Mouse (Mus musculus): ENCODE data around the gene Psmd2. TPM values are rescaled to one million over a fixed set of nuclear protein-coding genes. Genes with fewer than 3 reads are reported as not detected.
A peak's percentile ranks its signal among the peaks of the same experiment; 100 is the strongest.
"Not testable (repeated sequence)": the region's sequence is repeated elsewhere in the genome, so short reads cannot be mapped to it uniquely, and the experiment has no call there.

Gene Psmd2
- total RNA-seq, 2 experiments from 2014 or later = 133 to 201 TPM

DNA sequence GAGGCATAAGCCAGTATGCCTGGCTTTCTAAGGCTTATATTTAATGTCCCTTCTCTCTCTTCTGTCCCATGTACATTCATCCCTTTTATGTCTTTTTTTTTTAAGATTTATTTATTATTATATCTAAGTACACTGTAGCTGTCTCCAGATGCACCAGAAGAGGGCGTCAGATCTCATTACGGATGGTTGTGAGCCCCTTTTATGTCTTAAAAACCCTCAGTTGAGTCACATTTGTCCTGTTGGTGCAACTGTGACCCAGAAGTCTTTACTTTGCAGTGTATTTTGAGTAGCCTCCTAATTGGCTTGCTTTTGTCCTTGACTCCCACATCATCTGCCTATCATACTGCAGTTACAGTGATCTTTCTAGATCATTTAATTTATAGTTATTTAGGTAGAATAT is 1.9 kb downstream of the Psmd2 start:
- ATAC-seq (replicated peaks; ENCODE audit: poor library complexity) = no peak

DNA sequence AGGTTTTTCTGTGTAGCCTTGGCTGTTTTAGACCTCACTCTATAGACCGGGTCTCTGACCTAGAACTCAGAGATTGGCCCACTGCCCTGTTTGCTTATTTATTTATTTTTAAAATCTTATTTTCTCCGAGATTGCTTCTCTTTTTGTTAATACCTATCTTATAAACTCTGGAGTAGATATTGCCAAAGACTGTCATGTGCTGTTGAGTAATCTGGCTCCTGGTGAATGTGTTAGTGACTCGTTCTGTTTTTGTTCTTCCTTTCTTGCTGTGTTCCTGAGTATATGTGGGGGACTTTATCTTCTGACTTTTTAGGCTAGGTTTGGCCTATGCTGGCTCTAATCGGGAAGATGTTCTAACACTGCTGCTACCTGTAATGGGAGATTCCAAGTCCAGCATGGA is 6.2 kb downstream of the Psmd2 start:
- ATAC-seq (replicated peaks; ENCODE audit: poor library complexity) = no peak

GRCm38 (mm10) chr16:20668013-20668412 is 16.6 kb downstream of the Psmd2 start, which contains the start of gene Eif4g1:
Eif4g1 (plus strand) TSS chr16:20668313.
- ATAC-seq (replicated peaks; ENCODE audit: poor library complexity) = not testable (repeated sequence)

DNA sequence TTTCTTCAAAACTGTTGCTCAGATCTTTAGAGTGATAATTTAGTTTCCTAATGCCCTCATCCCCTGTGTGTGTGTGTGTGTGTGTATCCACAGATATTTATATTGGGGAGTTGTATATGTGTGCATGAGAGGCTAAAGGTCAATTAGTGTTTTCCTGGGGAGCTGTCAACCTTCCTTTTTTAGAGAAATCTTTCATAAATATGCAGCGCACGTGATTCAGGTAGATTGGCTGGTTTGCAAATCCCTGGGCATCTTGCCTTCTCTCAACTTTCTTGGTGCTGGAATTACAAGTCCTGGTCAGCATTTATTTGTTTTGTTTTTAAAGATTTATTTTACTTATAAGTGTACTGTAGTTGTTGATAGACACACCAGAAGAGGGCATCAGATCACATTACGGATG is 18.8 kb downstream of the Psmd2 start:
- no peak for ATAC-seq (replicated peaks; ENCODE audit: poor library complexity)

- ATAC-seq (replicated peaks; ENCODE audit: poor library complexity) = no peak
Measured at GRCm38 (mm10) chr16:20671886-20672285, 20.4 kb downstream of the Psmd2 start.

DNA sequence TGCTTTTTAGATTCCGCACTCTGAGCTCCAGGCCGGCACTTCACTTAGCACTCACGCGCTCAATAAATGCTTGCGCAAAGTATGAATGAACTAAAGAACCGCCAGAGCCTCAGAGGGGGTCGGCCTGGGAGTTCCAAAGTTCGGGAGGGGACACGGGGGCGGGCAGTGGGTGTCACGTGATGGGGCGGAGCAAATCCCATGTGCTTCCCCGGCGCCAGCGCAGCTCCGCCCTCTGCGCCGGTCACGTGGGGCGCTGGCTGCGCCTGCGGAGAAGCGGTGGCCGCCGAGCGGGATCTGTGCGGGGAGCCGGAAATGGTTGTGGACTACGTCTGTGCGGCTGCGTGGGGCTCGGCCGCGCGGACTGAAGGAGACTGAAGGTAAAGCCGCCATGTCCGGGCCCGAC is 21.0 kb downstream of the Psmd2 start:
- peak; percentile 72 for ATAC-seq (replicated peaks; ENCODE audit: poor library complexity)

DNA sequence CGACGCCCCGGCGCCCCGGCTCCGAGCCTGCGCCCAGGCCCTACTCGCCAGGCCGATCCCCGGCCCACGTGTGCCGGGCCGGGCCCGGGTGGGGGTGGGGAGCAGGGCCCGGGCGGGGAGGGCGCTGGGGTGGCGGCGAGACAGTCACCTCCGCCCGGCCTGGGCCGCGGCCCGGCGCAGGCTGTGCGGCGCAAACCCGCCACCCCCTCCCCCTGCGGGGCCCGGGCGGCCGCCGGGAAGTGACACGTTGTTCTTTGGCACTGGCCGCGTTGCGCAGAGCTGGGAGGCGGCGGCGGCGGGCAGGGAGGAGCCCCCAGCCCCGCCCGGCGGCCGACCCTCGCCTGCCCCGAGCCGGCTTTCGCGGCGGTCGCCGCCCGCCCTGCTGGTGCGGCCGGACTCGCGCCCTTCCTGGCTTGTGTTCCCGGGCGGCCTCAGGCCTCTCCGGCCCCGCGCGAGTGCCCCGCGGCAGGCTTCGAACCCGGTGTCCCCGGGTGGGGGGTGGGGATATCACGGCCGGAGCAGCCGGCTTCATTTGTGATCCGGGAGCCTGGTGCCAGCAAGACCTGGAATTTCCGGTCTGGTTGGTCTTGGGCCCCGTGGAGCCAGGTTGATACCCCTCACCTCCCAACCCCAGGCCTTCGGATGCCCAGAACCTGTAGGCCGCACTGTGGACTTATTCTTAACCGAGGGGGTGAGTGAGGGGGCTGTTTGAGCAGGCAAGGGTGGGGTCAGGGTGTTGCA is 21.7 kb downstream of the Psmd2 start:
- peak; percentile 12 for ATAC-seq (replicated peaks; ENCODE audit: poor library complexity)

- ATAC-seq (replicated peaks; ENCODE audit: poor library complexity) = peak; percentile 49
Measured at GRCm38 (mm10) chr16:20673706-20674303, 22.4 kb downstream of the Psmd2 start.

DNA sequence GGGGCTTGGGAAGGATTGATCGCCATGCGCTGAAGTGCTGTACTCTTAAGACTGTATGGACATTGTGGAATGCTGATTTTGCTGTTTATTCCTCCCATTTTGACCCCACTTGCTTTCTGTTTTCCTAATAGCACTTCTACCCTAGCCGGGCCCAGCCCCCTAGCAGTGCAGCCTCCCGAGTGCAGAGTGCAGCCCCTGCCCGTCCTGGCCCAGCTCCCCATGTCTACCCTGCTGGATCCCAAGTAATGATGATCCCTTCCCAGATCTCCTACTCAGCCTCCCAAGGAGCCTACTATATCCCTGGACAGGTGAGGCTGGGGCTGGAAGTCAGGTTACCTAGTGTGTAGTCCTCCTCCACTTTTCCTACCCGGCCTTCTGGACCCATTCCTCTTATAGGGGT is 23.8 kb downstream of the Psmd2 start:
- no peak for ATAC-seq (replicated peaks; ENCODE audit: poor library complexity)

DNA sequence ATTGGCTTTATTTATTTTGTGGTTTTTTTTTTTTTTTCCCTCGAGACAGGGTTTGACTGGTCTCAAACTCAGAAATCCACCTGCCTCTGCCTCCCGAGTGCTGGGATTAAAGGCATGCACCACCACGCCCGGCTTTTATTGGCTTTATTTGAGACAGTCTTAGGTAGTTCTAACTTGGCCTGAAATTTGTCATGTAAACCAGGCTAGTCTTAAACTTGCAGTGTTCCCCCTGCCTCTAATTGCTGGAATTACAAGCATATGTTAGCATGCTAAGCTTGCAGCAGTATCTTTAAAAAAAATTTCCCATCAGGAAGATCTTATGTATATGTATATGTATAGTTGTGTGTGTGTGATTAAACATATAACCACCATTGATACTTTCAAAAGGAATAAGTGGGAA is 25.2 kb downstream of the Psmd2 start:
- ATAC-seq (replicated peaks; ENCODE audit: poor library complexity) = no peak

DNA sequence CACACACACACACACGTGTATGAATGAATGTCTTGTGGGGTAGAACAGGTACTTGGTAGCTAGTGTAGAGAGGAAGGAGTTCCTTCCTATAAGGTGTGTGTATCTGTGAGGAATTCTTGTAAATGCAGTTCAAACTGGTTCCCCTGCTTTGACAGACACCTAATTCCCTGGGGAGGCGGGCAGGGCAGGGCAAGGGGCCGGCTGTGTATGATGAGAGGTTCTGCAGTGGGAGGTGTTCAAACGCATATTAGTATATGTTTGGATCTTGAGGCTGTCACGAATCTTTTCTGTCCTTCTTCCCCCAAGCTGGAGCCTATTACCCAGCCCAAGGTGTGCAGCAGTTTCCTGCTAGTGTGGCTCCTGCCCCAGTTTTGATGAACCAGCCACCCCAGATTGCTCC is 25.9 kb downstream of the Psmd2 start:
- ATAC-seq (replicated peaks; ENCODE audit: poor library complexity) = no peak

- ATAC-seq (replicated peaks; ENCODE audit: poor library complexity) = peak; percentile 90
Measured at GRCm38 (mm10) chr16:20677974-20678675, 26.7 kb downstream of the Psmd2 start.

DNA sequence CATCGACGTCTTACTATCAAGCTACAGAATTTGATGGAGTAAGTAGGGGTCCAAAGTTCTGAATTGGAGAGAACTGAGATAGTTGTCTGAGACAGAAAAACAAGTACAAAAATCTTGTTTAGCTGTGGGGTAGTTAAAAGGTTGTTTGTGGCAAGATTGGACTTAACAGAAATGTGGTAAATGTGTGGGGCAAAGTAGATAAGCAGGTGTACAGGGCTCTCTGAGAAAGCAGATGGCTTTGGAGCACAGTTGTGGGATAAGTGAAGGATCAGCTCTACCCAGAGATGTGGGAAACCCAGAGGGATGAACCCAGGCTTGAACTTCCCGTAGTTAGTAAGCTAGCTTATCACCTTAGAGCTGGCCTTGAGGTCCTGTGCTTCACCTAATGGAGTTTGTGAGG is 39.3 kb downstream of the Psmd2 start:
- ATAC-seq (replicated peaks; ENCODE audit: poor library complexity) = peak; percentile 32

DNA sequence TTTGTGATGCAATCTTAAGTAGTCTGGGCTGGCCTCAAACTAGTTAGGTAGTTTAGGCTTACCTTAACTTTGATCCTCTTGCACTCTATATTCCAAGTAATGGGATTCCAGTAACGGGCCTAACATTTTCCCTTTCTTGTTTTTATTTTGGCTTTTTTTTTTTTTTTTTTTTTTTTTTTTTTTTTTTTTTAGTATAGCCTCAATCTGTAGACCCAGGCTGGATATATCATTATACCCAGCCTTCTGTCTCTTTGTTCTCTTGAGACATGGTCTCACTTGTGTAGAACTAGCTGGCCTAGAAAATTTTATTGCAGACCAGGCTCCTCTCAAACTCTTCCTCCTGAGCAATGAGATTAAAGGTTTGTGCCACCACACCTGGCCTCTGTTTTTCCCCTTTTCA is 40.2 kb downstream of the Psmd2 start:
- ATAC-seq (replicated peaks; ENCODE audit: poor library complexity) = no peak

DNA sequence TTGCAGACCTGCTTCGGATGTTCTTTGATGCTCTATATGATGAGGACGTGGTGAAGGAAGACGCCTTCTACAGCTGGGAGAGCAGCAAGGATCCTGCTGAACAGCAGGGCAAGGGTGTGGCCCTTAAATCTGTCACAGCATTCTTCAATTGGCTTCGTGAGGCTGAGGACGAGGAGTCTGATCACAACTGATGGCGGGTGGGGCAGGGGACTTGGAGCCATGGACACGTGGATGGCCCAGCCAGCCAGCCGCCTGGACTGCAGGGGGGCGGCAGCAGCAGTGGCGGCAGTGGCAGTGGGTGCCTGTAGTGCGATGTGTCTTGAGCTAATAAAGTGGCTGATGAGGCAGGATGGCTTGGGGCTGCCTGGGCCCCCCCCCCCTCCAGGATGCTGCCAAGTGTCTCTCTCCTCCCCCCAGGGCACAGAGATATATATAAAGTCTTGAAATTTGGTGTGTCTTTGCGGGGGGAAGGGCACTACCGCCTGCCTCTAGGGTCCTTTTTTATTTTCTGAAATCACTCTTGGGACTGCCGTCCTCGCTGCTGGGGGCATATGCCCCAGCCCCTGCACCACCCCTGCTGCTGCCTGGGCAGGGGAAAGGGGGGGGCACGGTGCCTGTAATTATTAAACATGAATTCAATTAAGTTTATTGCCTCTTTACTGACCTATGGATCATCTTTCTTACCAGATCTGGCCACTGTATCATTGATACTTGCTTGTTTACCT is 41.0 kb downstream of the Psmd2 start:
- ATAC-seq (replicated peaks; ENCODE audit: poor library complexity) = no peak

DNA sequence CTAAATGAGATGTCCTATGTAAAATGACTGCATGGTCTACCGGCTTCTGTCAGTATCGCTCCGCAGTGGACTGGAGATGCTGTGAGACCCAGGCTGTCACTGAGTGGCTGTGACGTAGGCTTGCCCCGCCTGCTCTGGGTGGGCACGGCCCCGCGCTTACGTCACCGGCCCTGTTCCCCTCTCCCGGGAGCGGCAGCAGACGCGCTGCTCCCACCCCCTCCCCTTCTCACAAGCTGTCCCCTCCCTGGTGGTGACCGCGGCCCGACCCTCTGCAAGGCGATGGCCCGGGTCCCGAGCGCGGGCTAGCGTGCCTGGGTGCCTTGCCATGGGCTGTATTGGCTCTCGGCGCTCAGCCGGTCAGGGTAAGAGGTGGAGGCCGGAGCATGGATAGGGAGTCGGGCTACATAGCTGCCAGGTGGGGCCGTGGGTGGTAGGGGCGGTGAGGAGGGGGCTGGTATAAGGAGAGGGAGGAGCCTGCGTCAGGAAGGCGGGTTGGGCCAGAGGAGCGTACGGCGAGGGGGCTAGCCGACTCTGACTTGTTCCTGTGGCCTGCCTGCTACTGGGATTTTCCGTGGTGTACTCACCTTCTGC is 41.8 kb downstream of the Psmd2 start, which contains the start of gene Fam131a:
Gene Fam131a (plus strand): TSS at position 131 of the 591 bp plus-strand sequence.
- ATAC-seq (replicated peaks; ENCODE audit: poor library complexity) = peak; percentile 82

GRCm38 (mm10) chr16:20694781-20695180 is 43.3 kb downstream of the Psmd2 start:
- ATAC-seq (replicated peaks; ENCODE audit: poor library complexity) = peak; percentile 28; the same call in 1 of the 2 replicates

GRCm38 (mm10) chr16:20695622-20696323 is 44.3 kb downstream of the Psmd2 start:
- no peak for ATAC-seq (replicated peaks; ENCODE audit: poor library complexity)

GRCm38 (mm10) chr16:20699266-20699665 is 47.8 kb downstream of the Psmd2 start:
- ATAC-seq (replicated peaks; ENCODE audit: poor library complexity) = no peak

- no peak for ATAC-seq (replicated peaks; ENCODE audit: poor library complexity)
Measured at GRCm38 (mm10) chr16:20700036-20700435, 48.6 kb downstream of the Psmd2 start.

Data from megakaryocyte progenitor cell, adult 5-6 weeks (primary cell).